Mouse (Mus musculus) heart, embryonic 11.5 days (tissue): ENCODE results near the gene Cd33. TPM values are rescaled to one million over a fixed set of nuclear protein-coding genes. Genes with fewer than 3 reads are reported as not detected.

Experiments used
- ATAC-seq: fragments of 200-750 bp; cut with Nextera tagmentation; replicated peaks from 2 replicates; pipeline ENCODE4 v1.8.0; 2017; ENCODE audit warnings: moderate library complexity; ENCODE audit not compliant: insufficient number of reproducible peaks, low FRiP score, low TSS enrichment
- H3K27ac ChIP-seq: fragments of 300-500 bp; sonication (generic); 2 replicates; pipeline ENCODE4 v1.5.1; 2014; ENCODE audit warnings: mild to moderate bottlenecking, low read depth, low read length
- H3K27me3 ChIP-seq: fragments of 300-500 bp; sonication (generic); 2 replicates; pipeline ENCODE4 v1.6.1; 2014; ENCODE audit warnings: mild to moderate bottlenecking, low read length, mixed read lengths; ENCODE audit not compliant: control insufficient read depth, insufficient read depth
- H3K36me3 ChIP-seq: fragments of 300-500 bp; sonication (generic); 2 replicates; pipeline ENCODE4 v1.6.1; 2014; ENCODE audit warnings: mild to moderate bottlenecking, low read length, moderate library complexity, mixed read lengths; ENCODE audit not compliant: control insufficient read depth, insufficient read depth
- H3K4me1 ChIP-seq: fragments of 300-500 bp; sonication (generic); 2 replicates; pipeline ENCODE4 v1.6.1; 2014; ENCODE audit warnings: low read length; ENCODE audit not compliant: control insufficient read depth, insufficient read depth
- H3K4me2 ChIP-seq: fragments of 300-500 bp; sonication (generic); 2 replicates; pipeline ENCODE4 v1.6.1; 2014; ENCODE audit warnings: mild to moderate bottlenecking, moderate library complexity
- H3K4me3 ChIP-seq: fragments of 300-500 bp; sonication (generic); 2 replicates; pipeline ENCODE4 v1.5.1; 2014; ENCODE audit warnings: low read depth, low read length
- H3K9ac ChIP-seq: fragments of 300-500 bp; sonication (generic); 2 replicates; pipeline ENCODE4 v1.6.1; 2014; ENCODE audit warnings: mild to moderate bottlenecking, low read depth, low read length, moderate library complexity
- H3K9me3 ChIP-seq: fragments of 300-500 bp; sonication (generic); replicated peaks from 2 replicates; pipeline ENCODE4 v1.6.1; 2016; ENCODE audit warnings: low read length; ENCODE audit not compliant: control insufficient read depth
- WGBS: fragments of 180-500 bp; shearing (Covaris S2); extraction: QIAGEN DNeasy Blood & Tissue Kit; methylation state at CpG from one replicate; pipeline ENCODE4 v1.1.7; 2014; ENCODE audit not compliant: insufficient replicate concordance; 5-methylcytosine and 5-hydroxymethylcytosine counted together
- polyA plus RNA-seq: library from polyadenylated mRNA; unstranded; fragments of >200 nt; fragmentation: Nextera tagmentation; extraction: Ambion mirVana; gene quantifications from 2 replicates; pipeline ENCODE4 v1.2.1, GENCODE M21; 2014

Gene Cd33
- polyA plus RNA-seq, 1 experiment from 2014 or later, result 0.44 TPM

DNA sequence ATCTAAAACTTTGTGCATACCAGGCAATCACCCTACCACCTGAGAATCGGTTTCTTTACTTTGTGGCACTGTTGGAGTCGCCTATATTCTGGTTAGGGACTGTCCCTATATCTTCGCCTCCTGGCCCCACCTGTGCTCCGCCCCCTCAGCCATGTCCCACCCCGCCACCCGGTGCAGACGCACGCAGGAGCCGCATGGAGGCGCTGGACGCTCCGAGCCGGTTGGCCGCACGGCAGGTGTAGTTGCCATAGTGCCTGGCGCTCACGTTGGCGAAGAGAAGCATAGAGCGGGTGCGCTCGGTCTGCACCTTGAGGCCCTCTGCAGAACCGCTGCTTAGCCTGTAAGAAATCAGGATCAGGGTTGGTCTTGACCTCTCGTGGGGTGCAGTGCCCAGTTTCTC, 68.5 kb downstream of the Cd33 start:
- H3K9me3 ChIP-seq, result no peaks in the 10 kb centered on the region

More for the DNA sequence above, 68.5 kb downstream of the Cd33 start:
- no peaks in the 10 kb centered on the region for H3K36me3 ChIP-seq
- H3K4me3 ChIP-seq, result no peak overlapping the region
- peaks cover 51% of the 10 kb centered on the region for H3K27me3 ChIP-seq
- 8% methylated on average over 23 of the region's 23 CpGs for WGBS
- no peak overlapping the region for H3K27ac ChIP-seq
- no peak overlapping the region for H3K9ac ChIP-seq
- peak overlapping the region; percentile 6; the same call in 1 of the 2 replicates for H3K4me2 ChIP-seq
- ATAC-seq, result no peak
- H3K4me1 ChIP-seq, result no peaks in the 10 kb centered on the region

Other genes with a start within 250 kb of the Cd33 start
- 11.6 and 12.1 TPM in 2 replicates for gene Zfp715, start 231.1 kb downstream of the Cd33 start, polyA plus RNA-seq
- gene Siglecf, start 193.1 kb downstream of the Cd33 start, polyA plus RNA-seq, result 0.54 TPM in 1 of 2 replicates, not detected in the other
- 0.24 TPM in 1 of 2 replicates, not detected in the other for gene Siglecg, start 136.2 kb downstream of the Cd33 start, polyA plus RNA-seq
- gene Lim2, start 116.8 kb downstream of the Cd33 start, polyA plus RNA-seq, result not detected in 2 replicates
- gene Nkg7, start 107.4 kb downstream of the Cd33 start, polyA plus RNA-seq, result 0.82 TPM in 1 of 2 replicates, not detected in the other
- not detected in 2 replicates for gene Cldnd2, start 103.6 kb downstream of the Cd33 start, polyA plus RNA-seq
- gene Etfb, start 100.3 kb downstream of the Cd33 start, polyA plus RNA-seq, result 538 and 556 TPM in 2 replicates
- gene Gm45233, start 100.3 kb downstream of the Cd33 start, polyA plus RNA-seq, result not detected in 2 replicates
- gene Vsig10l, start 81.3 kb downstream of the Cd33 start, polyA plus RNA-seq, result 0.99 and 1.9 TPM in 2 replicates
- 0.10 and 0.11 TPM in 2 replicates for gene Iglon5, start 54.4 kb downstream of the Cd33 start, polyA plus RNA-seq
- gene 4931406B18Rik, start 38.5 kb downstream of the Cd33 start, polyA plus RNA-seq, result not detected in 2 replicates
- 1.2 and 1.9 TPM in 2 replicates for gene Zfp658, start 17.8 kb upstream of the Cd33 start, polyA plus RNA-seq
- gene Zfp719, start 35.2 kb upstream of the Cd33 start, polyA plus RNA-seq, result 8.0 TPM in 2 replicates
- gene Zfp819, start 62.7 kb upstream of the Cd33 start, polyA plus RNA-seq, result 0.21 TPM in 1 of 2 replicates, not detected in the other
- gene Ceacam18, start 90.3 kb upstream of the Cd33 start, polyA plus RNA-seq, result not detected in 2 replicates
- 0.23 and 0.37 TPM in 2 replicates for gene Siglece, start 115.7 kb upstream of the Cd33 start, polyA plus RNA-seq
- gene Ctu1, start 127.6 kb upstream of the Cd33 start, polyA plus RNA-seq, result 4.2 and 5.1 TPM in 2 replicates
- not detected in 2 replicates for gene Klk14, start 146.0 kb upstream of the Cd33 start, polyA plus RNA-seq
- gene Klk13, start 168.1 kb upstream of the Cd33 start, polyA plus RNA-seq, result 0.70 and 0.83 TPM in 2 replicates
- gene Klk12, start 224.5 kb upstream of the Cd33 start, polyA plus RNA-seq, result not detected in 2 replicates
- gene Klk11, start 230.2 kb upstream of the Cd33 start, polyA plus RNA-seq, result not detected in 2 replicates
- 0.26 TPM in 1 of 2 replicates, not detected in the other for gene Klk10, start 236.6 kb upstream of the Cd33 start, polyA plus RNA-seq
- gene Klk9, start 247.5 kb upstream of the Cd33 start, polyA plus RNA-seq, result not detected in 2 replicates